Mouse (Mus musculus) midbrain, embryonic 10.5 days (tissue): ENCODE measurements at regions not wholly inside any gene's neighbourhood (a gene's known extent, or its start where the extent isn't known, plus 50 kb on each side); places are given as distances from the start of the nearest gene placed in this dataset.
"Not testable (repeated sequence)": the region's sequence is repeated elsewhere in the genome, so short reads cannot be mapped to it uniquely, and the experiment has no call there.

Source experiments
- DNase-seq: peaks from one replicate; pipeline ENCODE4 v3.0.0-alpha.2; 2017; ENCODE audit warnings: low spot score
- H3K27ac ChIP-seq: fragments of 300-500 bp; sonication (generic); replicated peaks from 2 replicates; pipeline ENCODE4 v1.5.1; 2016; ENCODE audit warnings: mild to moderate bottlenecking
- H3K27me3 ChIP-seq: fragments of 300-500 bp; sonication (generic); 2 replicates; pipeline ENCODE4 v1.6.1; 2016; ENCODE audit warnings: low read depth, mild to moderate bottlenecking; ENCODE audit not compliant: poor library complexity, severe bottlenecking
- H3K36me3 ChIP-seq: fragments of 300-500 bp; sonication (generic); 2 replicates; pipeline ENCODE4 v1.6.1; 2016; ENCODE audit warnings: mild to moderate bottlenecking, moderate library complexity
- H3K4me1 ChIP-seq: fragments of 300-500 bp; sonication (generic); 2 replicates; pipeline ENCODE4 v1.6.1; 2016
- H3K4me3 ChIP-seq: fragments of 300-500 bp; sonication (generic); 2 replicates; pipeline ENCODE4 v1.5.1; 2016; ENCODE audit warnings: mild to moderate bottlenecking, moderate library complexity
- H3K9me3 ChIP-seq: fragments of 300-500 bp; sonication (generic); replicated peaks from 2 replicates; pipeline ENCODE4 v1.6.1; 2016; ENCODE audit warnings: mild to moderate bottlenecking
- WGBS: fragments of 180-500 bp; shearing (Covaris S2); methylation state at CpG from one replicate; pipeline ENCODE4 v1.1.7; 2016; 5-methylcytosine and 5-hydroxymethylcytosine counted together

DNA sequence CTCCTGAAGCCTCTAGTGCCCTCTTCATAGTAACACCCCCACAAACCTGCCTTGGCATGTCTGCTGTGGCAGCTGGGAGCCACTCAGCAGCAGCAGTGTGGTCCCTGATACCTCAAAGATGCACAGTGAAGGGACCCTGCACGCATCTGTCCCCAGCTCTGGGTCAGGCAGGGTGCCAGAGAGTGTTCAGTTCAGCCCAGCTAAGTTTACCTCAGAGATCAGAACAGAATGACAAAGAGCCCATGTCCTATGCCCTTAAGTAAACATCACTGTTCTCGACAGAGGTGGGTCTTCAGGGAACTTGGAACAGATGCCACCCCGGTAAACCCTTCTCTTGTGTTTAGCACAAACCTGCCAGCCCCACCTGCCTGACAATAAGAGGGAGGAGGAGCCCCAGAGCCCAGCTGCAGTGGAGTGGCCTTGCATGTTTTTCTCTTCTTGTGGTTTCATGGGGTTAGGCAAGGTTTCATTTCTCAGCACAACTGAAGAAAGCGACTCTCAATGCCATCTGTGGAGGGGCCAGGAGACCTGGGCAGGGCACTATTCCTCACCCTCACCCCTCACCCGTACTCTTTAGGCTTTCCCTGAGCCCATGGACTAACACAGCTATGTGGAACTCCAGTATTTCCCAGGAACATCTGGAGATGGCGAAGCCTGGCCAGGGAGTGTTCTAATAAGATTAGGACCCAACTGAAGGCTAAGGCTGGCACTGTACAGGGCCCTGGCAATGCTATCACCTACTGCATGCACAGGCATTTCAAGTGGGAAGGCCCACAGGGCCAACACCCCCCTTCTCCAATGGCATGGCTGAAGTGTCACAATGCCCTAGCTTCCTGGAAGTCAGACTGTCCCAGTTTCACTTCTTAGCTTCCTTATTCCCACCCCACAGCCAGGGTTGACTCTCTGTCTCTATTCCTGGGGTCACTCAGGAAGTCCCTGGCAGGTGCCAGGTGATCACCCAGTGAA is 60.6 kb upstream of the Klf13 start:
- 70% methylated on average over 6 of the region's 6 CpGs for WGBS
- H3K27ac ChIP-seq = no peak overlapping the region

GRCm38 (mm10) chr7:63997997-63998396 is 59.3 kb upstream of the Klf13 start:
- Histone ChIP-seq H3K27ac (0 out of 2 replicates have a peak overlapping the region, but pooled peaks have one; percentile 9), H3K4me3 (no peak overlapping the region), H3K27me3 (no peaks in the 10 kb centered on the region), H3K36me3 (no peaks in the 10 kb centered on the region), H3K4me1 (no peaks in the 10 kb centered on the region), H3K9me3 (no peaks in the 10 kb centered on the region)
- 85% methylated on average over 3 of the region's 3 CpGs for WGBS
- DNase-seq = no peak

More for the DNA sequence above, 60.6 kb upstream of the Klf13 start:
- Histone ChIP-seq H3K4me1 (no peaks in the 10 kb centered on the region), H3K27me3 (no peaks in the 10 kb centered on the region), H3K4me3 (no peak overlapping the region), H3K9me3 (no peaks in the 10 kb centered on the region), H3K36me3 (no peaks in the 10 kb centered on the region)
- DNase-seq = no peak

- Histone ChIP-seq H3K36me3 (no peaks in the 10 kb centered on the region), H3K27ac (no peak overlapping the region), H3K9me3 (no peaks in the 10 kb centered on the region), H3K27me3 (no peaks in the 10 kb centered on the region), H3K4me1 (no peaks in the 10 kb centered on the region), H3K4me3 (no peak overlapping the region)
- WGBS = 87% methylated on average over 6 of the region's 6 CpGs
- DNase-seq = no peak
Measured at GRCm38 (mm10) chr7:63996581-63997098, 57.9 kb upstream of the Klf13 start.

GRCm38 (mm10) chr7:63995255-63995980 is 56.7 kb upstream of the Klf13 start:
- no peak for DNase-seq
- WGBS = 84% methylated on average over 3 of the region's 3 CpGs
- Histone ChIP-seq H3K4me1 (no peaks in the 10 kb centered on the region), H3K9me3 (no peaks in the 10 kb centered on the region), H3K4me3 (no peak overlapping the region), H3K27me3 (no peaks in the 10 kb centered on the region), H3K27ac (no peak overlapping the region), H3K36me3 (no peaks in the 10 kb centered on the region)

DNA sequence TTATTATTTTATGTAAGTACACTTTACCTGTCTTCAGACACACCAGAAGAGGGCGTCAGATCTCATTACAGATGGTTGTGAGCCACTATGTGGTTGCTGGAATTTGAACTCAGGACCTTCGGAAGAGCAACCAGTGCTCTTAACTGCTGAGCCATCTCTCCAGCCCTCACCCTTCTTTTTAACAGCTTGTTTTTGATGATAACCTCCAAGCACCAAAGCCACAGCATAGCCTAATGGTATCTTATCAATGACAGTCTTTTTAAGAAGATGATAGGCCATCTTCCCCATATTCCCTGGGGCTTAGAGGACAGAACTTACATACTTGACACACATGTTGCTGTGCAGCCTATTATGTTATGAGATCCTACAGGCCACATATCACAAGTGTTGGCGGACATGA is 56.1 kb upstream of the Klf13 start:
- WGBS = 75% methylated on average over 3 of the region's 3 CpGs

DNA sequence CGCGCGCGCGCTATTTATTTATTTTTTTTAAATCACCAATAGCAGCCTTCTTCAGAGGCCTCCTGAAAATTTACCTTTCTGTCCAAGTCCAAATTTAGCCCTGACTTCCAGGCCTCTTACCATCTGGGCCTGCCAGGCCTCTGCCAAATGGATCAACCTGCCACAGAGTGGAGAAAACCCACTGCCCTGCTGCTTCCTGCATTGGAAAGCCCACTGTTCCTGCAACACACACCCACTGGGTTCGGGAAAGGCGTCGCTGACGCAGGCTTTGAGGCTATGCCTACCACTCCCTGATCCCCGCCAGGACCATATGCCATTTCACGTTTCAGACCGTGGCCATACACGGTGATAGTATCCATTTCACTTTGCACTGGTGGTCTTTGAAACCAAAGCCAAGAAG is 53.4 kb upstream of the Klf13 start:
- Histone ChIP-seq H3K9me3 (no peaks in the 10 kb centered on the region), H3K4me1 (peaks cover under 1% of the 10 kb centered on the region; the same call in 1 of the 2 replicates), H3K27me3 (no peaks in the 10 kb centered on the region), H3K27ac (no peak overlapping the region), H3K36me3 (no peaks in the 10 kb centered on the region), H3K4me3 (no peak overlapping the region)
- DNase-seq = no peak
- 94% methylated on average over 13 of the region's 13 CpGs for WGBS

More for the DNA sequence above, 56.1 kb upstream of the Klf13 start:
- not testable (repeated sequence) for H3K4me3 ChIP-seq, H3K9me3 ChIP-seq, H3K36me3 ChIP-seq, H3K4me1 ChIP-seq, DNase-seq, H3K27me3 ChIP-seq, H3K27ac ChIP-seq

GRCm38 (mm10) chr7:63991085-63992010 is 52.6 kb upstream of the Klf13 start:
- no peak for DNase-seq
- Histone ChIP-seq H3K9me3 (no peaks in the 10 kb centered on the region), H3K4me1 (peaks cover 9% of the 10 kb centered on the region), H3K4me3 (no peak overlapping the region), H3K27ac (peak overlapping the region; percentile 38; the same call in 1 of the 2 replicates), H3K27me3 (no peaks in the 10 kb centered on the region), H3K36me3 (no peaks in the 10 kb centered on the region)
- 90% methylated on average over 12 of the region's 12 CpGs for WGBS

DNA sequence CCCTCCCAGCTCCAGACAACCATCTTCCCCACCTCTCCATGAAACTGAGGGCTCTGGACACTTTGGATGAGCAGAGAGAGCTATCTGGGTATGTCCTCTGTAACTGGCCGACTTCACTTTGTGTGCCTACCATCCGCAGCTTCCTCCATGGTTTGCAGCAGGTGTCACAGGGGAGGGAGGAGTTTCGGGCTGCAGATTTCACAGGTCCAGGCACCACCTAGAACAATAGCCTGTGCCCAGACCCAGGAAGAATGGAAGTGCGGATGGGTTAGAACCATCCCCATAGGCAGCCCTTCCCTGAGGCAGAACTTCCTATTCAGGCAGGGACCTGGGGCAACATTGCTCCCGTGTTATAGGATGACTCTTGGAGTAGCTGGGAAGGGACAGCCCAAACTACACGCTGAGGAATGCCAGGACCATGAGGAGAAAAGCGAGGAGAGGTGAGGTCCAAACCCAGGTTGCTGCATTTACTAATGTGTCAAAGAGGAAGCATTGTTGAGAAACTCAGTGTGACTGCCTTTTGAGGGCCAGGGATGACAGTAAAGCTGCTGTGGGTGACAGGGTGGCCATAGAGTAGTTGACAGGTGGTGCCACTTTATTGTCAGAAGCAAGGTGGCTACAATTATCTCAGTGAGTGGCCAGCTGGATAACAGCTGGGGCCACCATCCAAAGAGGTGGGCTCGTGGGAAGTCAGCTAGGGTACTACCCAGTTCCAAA is 51.8 kb upstream of the Klf13 start:
- 81% methylated on average over 8 of the region's 8 CpGs for WGBS
- Histone ChIP-seq H3K36me3 (no peaks in the 10 kb centered on the region), H3K4me1 (peaks cover 14% of the 10 kb centered on the region), H3K4me3 (no peak overlapping the region), H3K27ac (no peak overlapping the region), H3K9me3 (no peaks in the 10 kb centered on the region), H3K27me3 (no peaks in the 10 kb centered on the region)
- DNase-seq = no peak

DNA sequence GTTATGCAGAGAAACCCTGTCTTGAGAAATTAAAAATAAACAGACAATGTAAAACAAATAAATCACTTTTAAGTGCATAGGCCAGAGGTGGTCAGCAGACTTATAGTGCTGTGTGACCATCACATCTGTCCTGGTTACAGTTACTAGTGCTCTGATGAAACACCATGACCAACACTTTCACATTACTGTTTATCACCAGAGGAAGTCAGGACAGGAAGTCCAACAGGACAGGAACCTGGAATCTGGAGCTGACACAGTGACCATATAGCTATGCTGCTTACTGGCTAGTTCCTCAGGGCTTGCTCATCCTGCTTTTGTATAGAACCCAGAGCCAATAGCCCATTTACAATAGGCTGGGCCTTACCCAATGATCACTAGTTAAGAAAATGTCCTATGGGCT is 51.0 kb upstream of the Klf13 start:
- H3K4me1 ChIP-seq = peaks cover 14% of the 10 kb centered on the region
- H3K27me3 ChIP-seq = no peaks in the 10 kb centered on the region
- DNase-seq = no peak
- H3K36me3 ChIP-seq = no peaks in the 10 kb centered on the region
- H3K4me3 ChIP-seq = no peak overlapping the region
- H3K9me3 ChIP-seq = no peaks in the 10 kb centered on the region
- H3K27ac ChIP-seq = no peak overlapping the region
